Mouse (Mus musculus) heart, postnatal 25 days (tissue): ENCODE measurements around the gene Slf1. TPM values are rescaled to one million over a fixed set of nuclear protein-coding genes. Genes with fewer than 3 reads are reported as not detected.

Experiments
- DNase-seq: peaks from one replicate; pipeline ENCODE4 v3.0.0; 2022; ENCODE audit warnings: low spot score
- intact Hi-C: fragments of 180-260 bp; cut with DNase I; formaldehyde crosslinking; loops from one replicate; pipeline ENCODE4 v1.15.1; 2025
- total RNA-seq, 2 experiments: library from RNA; stranded (reverse); gene quantifications; 2 replicates each; pipeline ENCODE4 v1.2.3; 2021

The Slf1 gene
- total RNA-seq, 2 experiments from 2014 or later = 20.2 to 25.9 TPM

GRCm38 (mm10) chr13:77018851-77019250 lies 116.4 kb downstream of the Slf1 start:
- intact Hi-C loops = no loop called here
- DNase-seq = no peak

GRCm38 (mm10) chr13:77003684-77004083 lies 131.6 kb downstream of the Slf1 start:
- intact Hi-C loops = no loop called here
- DNase-seq = no peak

- DNase-seq = no peak
- intact Hi-C loops = no loop called here
Measured at GRCm38 (mm10) chr13:77002628-77003027, 132.6 kb downstream of the Slf1 start.

Other genes with a start within 250 kb of the Slf1 start
- 1 to 10 TPM; 4.6 to 5.5 TPM for gene 2210408I21Rik, start 67 bp upstream of the Slf1 start, total RNA-seq